ENCODE assay signal across 10 mouse cellular contexts in the genomic region with DNA sequence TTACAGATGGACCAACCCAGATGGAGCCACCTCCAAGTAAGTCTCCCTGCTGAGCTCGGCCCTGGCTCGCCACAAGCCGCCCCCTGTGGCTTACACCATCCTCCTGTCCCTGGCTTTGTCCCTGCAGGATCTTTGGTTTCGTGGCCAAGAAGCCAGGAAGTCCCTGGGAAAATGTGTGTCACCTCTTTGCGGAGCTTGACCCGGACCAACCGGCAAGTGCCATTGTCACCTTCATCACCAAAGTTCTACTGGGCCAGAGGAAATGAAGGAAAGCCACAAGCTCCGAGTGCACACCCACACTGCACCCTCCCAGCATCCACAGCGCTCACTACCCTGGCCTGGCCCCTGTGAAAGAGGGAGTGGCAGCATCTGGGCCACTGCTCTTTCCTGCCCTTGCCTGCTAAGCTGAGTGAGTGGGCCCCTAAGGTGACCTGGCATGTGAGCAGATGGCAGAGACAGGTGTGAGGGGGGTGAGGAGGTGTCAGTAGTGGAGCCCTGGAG. TPM values are rescaled to one million over a fixed set of nuclear protein-coding genes. Genes with fewer than 3 reads are reported as not detected.
A peak's percentile ranks its signal among the peaks of the same experiment; 100 is the strongest.
DNase-seq lines count a peak whose midpoint lies in the region; ATAC-seq and TF ChIP-seq lines count a peak whose summit lies in the region.
"Had no signal": no experiment of that assay in that cellular context is flagged by ENCODE, and none has a peak within 500 bp of the region (broad histone marks: within the 10 kb centered on the region; RNA-seq: fewer than 3 reads in every experiment).

No protein-coding gene starts in this region.

- no peak overlapping the region for H3K9ac ChIP-seq in limb, embryonic 15.5 days
- H3K9ac ChIP-seq in intestine, embryonic 16.5 days (ENCODE audit: low read depth, low read length), result no peak overlapping the region
- H3K9ac ChIP-seq: midbrain, embryonic 12.5 days had no signal

- no peak for TF ChIP-seq CTCF in cerebellum, adult 2 months (IDR thresholded peaks at IDR 0.05; ENCODE audit: borderline replicate concordance, insufficient read depth, low read depth, low read length)

- H3K27me3 ChIP-seq in cerebellum, adult 2 months (ENCODE audit: control insufficient read depth, insufficient read depth, low read length), result no peaks in the 10 kb centered on the region
- H3K27me3 ChIP-seq in limb, embryonic 15.5 days, result no peaks in the 10 kb centered on the region
- no peaks in the 10 kb centered on the region for H3K27me3 ChIP-seq in limb, embryonic 10.5 days (ENCODE audit: low read depth, poor library complexity, severe bottlenecking)
- no peaks in the 10 kb centered on the region for H3K27me3 ChIP-seq in intestine, embryonic 16.5 days (replicated peaks; ENCODE audit: control insufficient read depth, insufficient read depth, low read length)
- H3K27me3 ChIP-seq: midbrain, embryonic 12.5 days had no signal

- no peak overlapping the region for H3K4me2 ChIP-seq in limb, embryonic 15.5 days
- no peak overlapping the region for H3K4me2 ChIP-seq in intestine, embryonic 16.5 days (ENCODE audit: low read depth, low read length)
- H3K4me2 ChIP-seq: midbrain, embryonic 12.5 days had no signal

- H3K4me3 ChIP-seq in cerebellum, adult 2 months (replicated peaks; ENCODE audit: insufficient read depth, low read depth, low read length), result no peak overlapping the region
- H3K4me3 ChIP-seq in limb, embryonic 15.5 days, result no peak overlapping the region
- H3K4me3 ChIP-seq in limb, embryonic 10.5 days, result no peak overlapping the region
- no peak overlapping the region for H3K4me3 ChIP-seq in intestine, embryonic 16.5 days (ENCODE audit: low read length)
- H3K4me3 ChIP-seq: left cerebral cortex, adult 2 months; midbrain, embryonic 12.5 days had no signal

- DNase-seq in cerebellum, adult 2 months, result peak; percentile 68 to 69
- no peak for DNase-seq in cerebellum, adult 8-10 months
- no peak for DNase-seq in limb, embryonic 10.5 days (ENCODE audit: low spot score)
- peak; percentile 52 for DNase-seq in T-cell, adult 2 months (ENCODE audit: low spot score)
- no peak for DNase-seq in embryo, embryonic 10 days (ENCODE audit: low spot score)
- DNase-seq in retina, embryonic 14.5 days (ENCODE audit: low spot score), result no peak

- no peaks in the 10 kb centered on the region for H3K9me3 ChIP-seq in limb, embryonic 15.5 days
- H3K9me3 ChIP-seq in limb, embryonic 10.5 days (replicated peaks), result no peaks in the 10 kb centered on the region
- H3K9me3 ChIP-seq in intestine, embryonic 16.5 days (ENCODE audit: control insufficient read depth, low read length), result no peaks in the 10 kb centered on the region
- H3K9me3 ChIP-seq: midbrain, embryonic 12.5 days had no signal

- 7% methylated on average over 9 of the region's 9 CpGs for WGBS in cerebellum, adult 2 months
- WGBS in limb, embryonic 15.5 days, result 70% methylated on average over 9 of the region's 9 CpGs
- WGBS in limb, embryonic 10.5 days, result 72% methylated on average over 9 of the region's 9 CpGs
- WGBS in intestine, embryonic 16.5 days, result 70% methylated on average over 9 of the region's 9 CpGs

- H3K36me3 ChIP-seq in limb, embryonic 15.5 days, result peaks cover 98% of the 10 kb centered on the region
- H3K36me3 ChIP-seq in limb, embryonic 10.5 days, result peaks cover 99% of the 10 kb centered on the region
- peaks cover 12% of the 10 kb centered on the region for H3K36me3 ChIP-seq in intestine, embryonic 16.5 days (ENCODE audit: control insufficient read depth, insufficient read depth, low read length)

- no peak for TF ChIP-seq POLR2A in cerebellum, adult 2 months (IDR thresholded peaks at IDR 0.05; ENCODE audit: borderline replicate concordance, insufficient read depth, low read length)

- H3K27ac ChIP-seq in cerebellum, adult 2 months (ENCODE audit: insufficient read depth, low read length), result no peak overlapping the region
- H3K27ac ChIP-seq in limb, embryonic 15.5 days, result peak overlapping the region; percentile 38
- no peak overlapping the region for H3K27ac ChIP-seq in limb, embryonic 10.5 days
- H3K27ac ChIP-seq in intestine, embryonic 16.5 days (ENCODE audit: low read length), result no peak overlapping the region
- H3K27ac ChIP-seq: left cerebral cortex, adult 2 months; midbrain, embryonic 12.5 days had no signal

- no peak for ATAC-seq in limb, embryonic 15.5 days (ENCODE audit: insufficient number of reproducible peaks, low FRiP score, low TSS enrichment, low read depth)
- ATAC-seq in intestine, embryonic 16.5 days, result peak; percentile 75

- H3K4me1 ChIP-seq in cerebellum, adult 2 months (ENCODE audit: control insufficient read depth, insufficient read depth, low read length), result peaks cover 67% of the 10 kb centered on the region
- peaks cover 46% of the 10 kb centered on the region for H3K4me1 ChIP-seq in limb, embryonic 15.5 days
- H3K4me1 ChIP-seq in limb, embryonic 10.5 days, result peaks cover 15% of the 10 kb centered on the region
- peaks cover 10% of the 10 kb centered on the region; the same call in 1 of the 2 replicates for H3K4me1 ChIP-seq in intestine, embryonic 16.5 days (ENCODE audit: control insufficient read depth, insufficient read depth, low read length)
- H3K4me1 ChIP-seq: midbrain, embryonic 12.5 days had no signal

RNA-seq across cellular contexts. Expression of gene Tns2, which starts 15.6 kb away (rescaled TPM):
- 33.6 and 33.7 TPM in 2 replicates for polyA plus RNA-seq in cerebellum, adult 2 months (2012; rRNA removed)
- 47.5 and 48.6 TPM in 2 replicates for polyA plus RNA-seq in limb, embryonic 15.5 days (2015; fragmentation: Nextera tagmentation; extraction: Ambion mirVana)
- 13.0 and 18.6 TPM in 2 replicates for polyA plus RNA-seq in limb, embryonic 10.5 days (2016; fragmentation: Nextera tagmentation; extraction: Ambion mirVana)
- 26.4 and 28.6 TPM in 2 replicates for polyA plus RNA-seq in intestine, embryonic 16.5 days (2015; fragmentation: Nextera tagmentation; extraction: Ambion mirVana)

RNA-seq across cellular contexts. Expression of gene Spryd3, which starts 20.3 kb away (rescaled TPM):
- polyA plus RNA-seq in cerebellum, adult 2 months (2012; rRNA removed), result 159 and 161 TPM in 2 replicates
- 33.4 and 35.4 TPM in 2 replicates for polyA plus RNA-seq in limb, embryonic 15.5 days (2015; fragmentation: Nextera tagmentation; extraction: Ambion mirVana)
- 12.6 and 14.6 TPM in 2 replicates for polyA plus RNA-seq in limb, embryonic 10.5 days (2016; fragmentation: Nextera tagmentation; extraction: Ambion mirVana)
- 27.5 and 28.0 TPM in 2 replicates for polyA plus RNA-seq in intestine, embryonic 16.5 days (2015; fragmentation: Nextera tagmentation; extraction: Ambion mirVana)

RNA-seq across cellular contexts. Expression of gene Igfbp6, which starts 28.4 kb away (rescaled TPM):
- polyA plus RNA-seq in cerebellum, adult 2 months (2012; rRNA removed), result 15.0 and 18.7 TPM in 2 replicates
- 17.5 and 24.6 TPM in 2 replicates for polyA plus RNA-seq in limb, embryonic 15.5 days (2015; fragmentation: Nextera tagmentation; extraction: Ambion mirVana)
- 0.23 and 0.46 TPM in 2 replicates for polyA plus RNA-seq in limb, embryonic 10.5 days (2016; fragmentation: Nextera tagmentation; extraction: Ambion mirVana)
- 11.8 and 11.9 TPM in 2 replicates for polyA plus RNA-seq in intestine, embryonic 16.5 days (2015; fragmentation: Nextera tagmentation; extraction: Ambion mirVana)

RNA-seq across cellular contexts. Expression of gene Soat2, which starts 34.5 kb away (rescaled TPM):
- polyA plus RNA-seq in cerebellum, adult 2 months (2012; rRNA removed), result 0.08 TPM in 1 of 2 replicates, not detected in the other
- 0.61 and 0.81 TPM in 2 replicates for polyA plus RNA-seq in limb, embryonic 15.5 days (2015; fragmentation: Nextera tagmentation; extraction: Ambion mirVana)
- 0.06 and 0.24 TPM in 2 replicates for polyA plus RNA-seq in limb, embryonic 10.5 days (2016; fragmentation: Nextera tagmentation; extraction: Ambion mirVana)
- 25.0 and 31.2 TPM in 2 replicates for polyA plus RNA-seq in intestine, embryonic 16.5 days (2015; fragmentation: Nextera tagmentation; extraction: Ambion mirVana)

RNA-seq across cellular contexts. Expression of gene Eif4b, which starts 42.2 kb away (rescaled TPM):
- polyA plus RNA-seq in cerebellum, adult 2 months (2012; rRNA removed), result 114 TPM in 2 replicates
- 103 and 111 TPM in 2 replicates for polyA plus RNA-seq in limb, embryonic 15.5 days (2015; fragmentation: Nextera tagmentation; extraction: Ambion mirVana)
- 133 and 140 TPM in 2 replicates for polyA plus RNA-seq in limb, embryonic 10.5 days (2016; fragmentation: Nextera tagmentation; extraction: Ambion mirVana)
- polyA plus RNA-seq in intestine, embryonic 16.5 days (2015; fragmentation: Nextera tagmentation; extraction: Ambion mirVana), result 112 and 117 TPM in 2 replicates

Comparison
In these comparisons a context has a peak if more than half of its experiments do, and no peak if none do; other contexts are left out.
1. DNase-seq: peak in cerebellum, adult 2 months (2 of 2) and T-cell, adult 2 months (single experiment); none in cerebellum, adult 8-10 months (single experiment), limb, embryonic 10.5 days (single experiment), embryo, embryonic 10 days (single experiment) and retina, embryonic 14.5 days (single experiment).